Mouse (Mus musculus): ENCODE measurements at regions not wholly inside any gene's neighbourhood (a gene's known extent, or its start where the extent isn't known, plus 50 kb on each side); places are given as distances from the start of the nearest gene placed in this dataset.

GRCm38 (mm10) chr15:71010362-71010761, 2824.0 kb upstream of the Gm6569 start:
- Histone ChIP-seq H3K4me3 (ENCODE audit: control insufficient read depth in 1 of 2, insufficient read depth in 1 of 2, low read depth in 2 of 2, low read length in 2 of 2) (no peak overlapping the region), H3K27me3 (ENCODE audit: control insufficient read depth in 1 of 2, insufficient read depth in 2 of 2, low read length in 2 of 2) (no peaks in the 10 kb centered on the region), H3K4me1 (ENCODE audit: control insufficient read depth in 1 of 2, insufficient read depth in 2 of 2, low read length in 2 of 2) (no peaks in the 10 kb centered on the region), H3K27ac (ENCODE audit: control insufficient read depth, low read depth, low read length) (no peak overlapping the region), H3K36me3 (ENCODE audit: control insufficient read depth in 1 of 2, insufficient read depth in 2 of 2, low read length in 2 of 2) (no peaks in the 10 kb centered on the region), H3K9ac (ENCODE audit: control insufficient read depth, low read depth, low read length, poor library complexity, severe bottlenecking) (no peak overlapping the region), H3K79me2 (ENCODE audit: control insufficient read depth, insufficient read depth, low read length, poor library complexity) (no peaks in the 10 kb centered on the region), H3K9me3 (replicated peaks; ENCODE audit: insufficient read depth, low read length) (no peaks in the 10 kb centered on the region)
- no peak for TF ChIP-seq BHLHE40 (IDR thresholded peaks at IDR 0.05; ENCODE audit: borderline replicate concordance, low read depth, low read length)
- no peak for TF ChIP-seq TBP (IDR thresholded peaks at IDR 0.05; ENCODE audit: low read depth, low read length)
- TF ChIP-seq POLR2AphosphoS2 (IDR thresholded peaks at IDR 0.05; ENCODE audit: low read length), result no peak
- TF ChIP-seq KAT2A (conservative IDR thresholded peaks at IDR 0.05; ENCODE audit: low read depth, low read length), result no peak
- no peak for TF ChIP-seq MEF2A (IDR thresholded peaks at IDR 0.05; ENCODE audit: extremely low read depth, insufficient replicate concordance, low read depth, low read length, poor library complexity, severe bottlenecking)
- TF ChIP-seq CHD1 (IDR thresholded peaks at IDR 0.05; ENCODE audit: low read depth, low read length), result no peak
- no peak for TF ChIP-seq CHD2 (IDR thresholded peaks at IDR 0.05; ENCODE audit: low read length)
- TF ChIP-seq EP300 (IDR thresholded peaks at IDR 0.05; ENCODE audit: low read depth in 1 of 2, low read length in 2 of 2), result no peak
- TF ChIP-seq RAD21 (IDR thresholded peaks at IDR 0.05; ENCODE audit: low read depth, low read length), result no peak
- TF ChIP-seq ZKSCAN1 (IDR thresholded peaks at IDR 0.05; ENCODE audit: low read depth, low read length), result no peak
- DNase-seq (ENCODE audit: low read depth, low spot score), result no peak

- Histone ChIP-seq H3K79me2 (ENCODE audit: control insufficient read depth, insufficient read depth, low read length, poor library complexity) (no peaks in the 10 kb centered on the region), H3K36me3 (ENCODE audit: control insufficient read depth in 1 of 2, insufficient read depth in 2 of 2, low read length in 2 of 2) (no peaks in the 10 kb centered on the region), H3K4me3 (ENCODE audit: control insufficient read depth in 1 of 2, insufficient read depth in 1 of 2, low read depth in 2 of 2, low read length in 2 of 2) (no peak overlapping the region), H3K9ac (ENCODE audit: control insufficient read depth, low read depth, low read length, poor library complexity, severe bottlenecking) (no peak overlapping the region), H3K9me3 (replicated peaks; ENCODE audit: insufficient read depth, low read length) (no peaks in the 10 kb centered on the region), H3K27ac (ENCODE audit: control insufficient read depth, low read depth, low read length) (no peak overlapping the region), H3K4me1 (ENCODE audit: control insufficient read depth in 1 of 2, insufficient read depth in 2 of 2, low read length in 2 of 2) (no peaks in the 10 kb centered on the region), H3K27me3 (ENCODE audit: control insufficient read depth in 1 of 2, insufficient read depth in 2 of 2, low read length in 2 of 2) (no peaks in the 10 kb centered on the region)
- TF ChIP-seq ZKSCAN1 (IDR thresholded peaks at IDR 0.05; ENCODE audit: low read depth, low read length), result no peak
- no peak for TF ChIP-seq ZMIZ1 (IDR thresholded peaks at IDR 0.05; ENCODE audit: low read depth, low read length)
- no peak for TF ChIP-seq ELF1 (IDR thresholded peaks at IDR 0.05; ENCODE audit: low read depth, low read length)
- TF ChIP-seq USF1 (IDR thresholded peaks at IDR 0.05; ENCODE audit: low read depth, low read length), result no peak
- TF ChIP-seq MXI1 (IDR thresholded peaks at IDR 0.05; ENCODE audit: low read depth, low read length), result no peak
- TF ChIP-seq RCOR1 (IDR thresholded peaks at IDR 0.05; ENCODE audit: low read depth, low read length), result no peak
- TF ChIP-seq ZNF384 (IDR thresholded peaks at IDR 0.05; ENCODE audit: low read depth, low read length), result no peak
- TF ChIP-seq JUND (IDR thresholded peaks at IDR 0.05; ENCODE audit: low read depth, low read length), result no peak
- TF ChIP-seq RAD21 (IDR thresholded peaks at IDR 0.05; ENCODE audit: low read depth, low read length), result no peak
- no peak for TF ChIP-seq MAZ (IDR thresholded peaks at IDR 0.05; ENCODE audit: low read depth, low read length)
- no peak for TF ChIP-seq ETS1 (IDR thresholded peaks at IDR 0.05; ENCODE audit: low read depth, low read length)
- no peak for TF ChIP-seq GATA1 (IDR thresholded peaks at IDR 0.05; ENCODE audit: low read depth, low read length)
- no peak for TF ChIP-seq POLR2A (IDR thresholded peaks at IDR 0.05; ENCODE audit: control insufficient read depth in 1 of 2, insufficient read depth in 1 of 2, low read depth in 1 of 2, low read length in 2 of 2, poor library complexity in 1 of 2)
- TF ChIP-seq MAFK (IDR thresholded peaks at IDR 0.05; ENCODE audit: borderline replicate concordance, low read depth, low read length), result no peak
- no peak for TF ChIP-seq UBTF (IDR thresholded peaks at IDR 0.05; ENCODE audit: borderline replicate concordance, insufficient read depth, low read depth, low read length)
- TF ChIP-seq MYB (IDR thresholded peaks at IDR 0.05; ENCODE audit: low read depth, low read length), result no peak
- no peak for DNase-seq (ENCODE audit: low read depth, low spot score)
Measured at GRCm38 (mm10) chr15:71010773-71011172, 2823.6 kb upstream of the Gm6569 start.
